Comparison of ENCODE assay signal across 8 mouse cellular contexts in genomic region chr3:89227307-89228179, GRCm38 (mm10). TPM values are rescaled to one million over a fixed set of nuclear protein-coding genes. Genes with fewer than 3 reads are reported as not detected.
DNase-seq lines count a peak whose midpoint lies in the region; ATAC-seq lines count a peak whose summit lies in the region.

No protein-coding gene starts in this region.

- no peaks in the 10 kb centered on the region for H3K27me3 ChIP-seq in hindbrain, embryonic 15.5 days

- ATAC-seq in hindbrain, embryonic 15.5 days (ENCODE audit: low FRiP score, low read depth) = peak; percentile 80

- DNase-seq in R1 (ENCODE audit: low read depth, low spot score) = peak; percentile 99
- peak; percentile 70 to 80 for DNase-seq in cerebellum, postnatal 4 days (ENCODE audit: low spot score in 2 of 2)
- DNase-seq in frontal cortex, postnatal 36 days (ENCODE audit: low spot score in 2 of 2) = peak; percentile 89 to 96
- DNase-seq in left cerebral cortex, adult 11 months (ENCODE audit: low spot score) = peak; percentile 89
- peak; percentile 90 for DNase-seq in lung, postnatal 14 days
- DNase-seq in ovary, postnatal 14 days (ENCODE audit: low spot score) = peak; percentile 74
- DNase-seq in urinary bladder, postnatal 25 days (ENCODE audit: low spot score) = peak; percentile 89

- H3K9ac ChIP-seq in hindbrain, embryonic 15.5 days = peak overlapping the region; percentile 46

- H3K9me3 ChIP-seq in hindbrain, embryonic 15.5 days = no peaks in the 10 kb centered on the region

- no peaks in the 10 kb centered on the region for H3K36me3 ChIP-seq in hindbrain, embryonic 15.5 days

- peak overlapping the region; percentile 41 for H3K4me3 ChIP-seq in hindbrain, embryonic 15.5 days

- H3K27ac ChIP-seq in hindbrain, embryonic 15.5 days (replicated peaks) = peak overlapping the region; percentile 84

- H3K4me1 ChIP-seq in hindbrain, embryonic 15.5 days (replicated peaks) = peaks cover 56% of the 10 kb centered on the region

- WGBS in hindbrain, embryonic 15.5 days = 3% methylated on average over 41 of the region's 41 CpGs

- peak overlapping the region; percentile 67 for H3K4me2 ChIP-seq in hindbrain, embryonic 15.5 days

RNA-seq across cellular contexts. Expression of gene Mtx1, which starts 0.7 kb away (rescaled TPM):
- 149 and 152 TPM in 2 replicates for polyA plus RNA-seq in hindbrain, embryonic 15.5 days (2015; fragmentation: Nextera tagmentation; extraction: Ambion mirVana)

RNA-seq across cellular contexts. Expression of gene Muc1, which starts 1.3 kb away (rescaled TPM):
- 1.2 and 1.6 TPM in 2 replicates for polyA plus RNA-seq in hindbrain, embryonic 15.5 days (2015; fragmentation: Nextera tagmentation; extraction: Ambion mirVana)

RNA-seq across cellular contexts. Expression of gene Thbs3, which starts 12.6 kb away (rescaled TPM):
- 51.5 and 51.6 TPM in 2 replicates for polyA plus RNA-seq in hindbrain, embryonic 15.5 days (2015; fragmentation: Nextera tagmentation; extraction: Ambion mirVana)

RNA-seq across cellular contexts. Expression of gene Krtcap2, which starts 18.2 kb away (rescaled TPM):
- 196 and 211 TPM in 2 replicates for polyA plus RNA-seq in hindbrain, embryonic 15.5 days (2015; fragmentation: Nextera tagmentation; extraction: Ambion mirVana)

RNA-seq across cellular contexts. Expression of gene Trim46, which starts 18.6 kb away (rescaled TPM):
- polyA plus RNA-seq in hindbrain, embryonic 15.5 days (2015; fragmentation: Nextera tagmentation; extraction: Ambion mirVana) = 71.3 and 81.6 TPM in 2 replicates

Comparison
In these comparisons a context has a peak if more than half of its experiments do, and no peak if none do; other contexts are left out.
1. Peak in every context shown above with its lines: DNase-seq, ATAC-seq, H3K4me3 ChIP-seq and H3K27ac ChIP-seq.